Mouse (Mus musculus) liver, embryonic 14.5 days (tissue): Measurements from ENCODE around the gene 2610008E11Rik. TPM values are rescaled to one million over a fixed set of nuclear protein-coding genes. Genes with fewer than 3 reads are reported as not detected.
"Not testable (repeated sequence)": the region's sequence is repeated elsewhere in the genome, so short reads cannot be mapped to it uniquely, and the experiment has no call there.

Experiments
- ATAC-seq: fragments of 200-750 bp; cut with Nextera tagmentation; 2 replicates; pipeline ENCODE4 v1.8.0; 2017; ENCODE audit warnings: moderate number of reproducible peaks, mild to moderate bottlenecking, moderate library complexity; ENCODE audit not compliant: insufficient read depth
- DNase-seq, 3 experiments: peaks; one replicate each; pipeline ENCODE4 v3.0.0-alpha.2; 2012 to 2013; ENCODE audit warnings: low read depth in 3 of 3, low spot score in 3 of 3
- H3K27ac ChIP-seq: fragments of 300-500 bp; sonication (generic); 2 replicates; pipeline ENCODE4 v1.5.1; 2014; ENCODE audit warnings: moderate library complexity, mild to moderate bottlenecking, control low read depth, inconsistent platforms
- H3K27me3 ChIP-seq: fragments of 300-500 bp; sonication (generic); 2 replicates; pipeline ENCODE4 v1.6.1; 2014; ENCODE audit warnings: mild to moderate bottlenecking, low read length, moderate library complexity; ENCODE audit not compliant: control insufficient read depth, insufficient read depth
- H3K36me3 ChIP-seq: fragments of 300-500 bp; sonication (generic); replicated peaks from 2 replicates; pipeline ENCODE4 v1.6.1; 2014; ENCODE audit warnings: low read depth; ENCODE audit not compliant: control insufficient read depth, insufficient read depth
- H3K4me1 ChIP-seq, 2 experiments: fragments of 200-500 bp in 1 of 2; fragments of 300-500 bp in 1 of 2; sonication (generic) in 1 of 2; replicated peaks; 2 replicates each; pipeline ENCODE4 v1.6.1; 2012 to 2014; ENCODE audit warnings: antibody characterized with exemption in 1 of 2, inconsistent platforms in 1 of 2, low read length in 1 of 2; ENCODE audit not compliant: control insufficient read depth in 2 of 2, insufficient read depth in 2 of 2
- H3K4me2 ChIP-seq: fragments of 300-500 bp; sonication (generic); 2 replicates; pipeline ENCODE4 v1.6.1; 2014; ENCODE audit warnings: low read depth, mild to moderate bottlenecking, control low read depth, moderate library complexity
- H3K4me3 ChIP-seq, 2 experiments: fragments of 200-500 bp in 1 of 2; fragments of 300-500 bp in 1 of 2; sonication (generic) in 1 of 2; 2 replicates each; pipeline ENCODE4 v1.5.1; 2012 to 2014; ENCODE audit warnings: low read depth in 2 of 2, low read length in 2 of 2, mild to moderate bottlenecking in 2 of 2, control low read depth in 1 of 2, inconsistent platforms in 1 of 2, moderate library complexity in 1 of 2; ENCODE audit not compliant: insufficient read depth in 1 of 2
- H3K9ac ChIP-seq: fragments of 300-500 bp; sonication (generic); replicated peaks from 2 replicates; pipeline ENCODE4 v1.6.1; 2014; ENCODE audit warnings: mild to moderate bottlenecking, control low read depth, moderate library complexity
- H3K9me3 ChIP-seq: fragments of 300-500 bp; sonication (generic); 2 replicates; pipeline ENCODE4 v1.6.1; 2016; ENCODE audit warnings: low read length, mixed read lengths; ENCODE audit not compliant: control insufficient read depth
- CTCF ChIP-seq: IDR thresholded peaks from 2 replicates; pipeline ENCODE4 v1.5.1; 2016; ENCODE audit warnings: antibody characterized with exemption, low read depth, control low read depth
- EP300 ChIP-seq: IDR thresholded peaks from 2 replicates; pipeline ENCODE4 v1.6.1; 2016; ENCODE audit warnings: antibody characterized with exemption, low read depth
- WGBS: fragments of 180-500 bp; shearing (Covaris S2); extraction: QIAGEN DNeasy Blood & Tissue Kit; methylation state at CpG from one replicate; pipeline ENCODE4 v1.1.7; 2014; ENCODE audit not compliant: insufficient replicate concordance; 5-methylcytosine and 5-hydroxymethylcytosine counted together
- polyA plus RNA-seq, 2 experiments: library from polyadenylated mRNA; depleted of rRNA in 1 of 2; stranded (reverse) in 1 of 2; unstranded in 1 of 2; fragments of >200 nt; fragmentation: Nextera tagmentation in 1 of 2; extraction: Ambion mirVana in 1 of 2; gene quantifications; 2 replicates each; pipeline versions ENCODE4 v1.2.1 to v1.2.3; 2012 to 2014

The 2610008E11Rik gene
- polyA plus RNA-seq, 2 experiments, result 1.4 to 2.7 TPM

- WGBS, result 65% methylated on average over 2 of the region's 2 CpGs
- H3K4me3 ChIP-seq, result no peak overlapping the region
- no peak overlapping the region for H3K9ac ChIP-seq
- H3K9me3 ChIP-seq, result no peaks in the 10 kb centered on the region
- no peak for TF ChIP-seq CTCF
- TF ChIP-seq EP300, result no peak
- ATAC-seq, result no peak
- no peak for DNase-seq
- H3K27ac ChIP-seq, result no peak overlapping the region
- H3K4me1 ChIP-seq, result no peaks in the 10 kb centered on the region
- no peaks in the 10 kb centered on the region for H3K27me3 ChIP-seq
- H3K36me3 ChIP-seq, result peaks cover 6% of the 10 kb centered on the region
- no peak overlapping the region for H3K4me2 ChIP-seq
Measured at GRCm38 (mm10) chr10:79086577-79086976, 10.8 kb downstream of the 2610008E11Rik start.

GRCm38 (mm10) chr10:79057370-79057769, 40.0 kb downstream of the 2610008E11Rik start:
- WGBS, result 26% methylated on average over 3 of the region's 3 CpGs
- DNase-seq (peak; percentile 1 to 11 (median 3)), ATAC-seq (peak; percentile 69; the same call in 1 of the 2 replicates)
- H3K4me3 ChIP-seq, H3K36me3 ChIP-seq, H3K27ac ChIP-seq, H3K9me3 ChIP-seq, H3K27me3 ChIP-seq, H3K4me1 ChIP-seq, H3K4me2 ChIP-seq, H3K9ac ChIP-seq: not testable (repeated sequence)
- TF ChIP-seq EP300, result 0 out of 2 replicates have a peak, but pooled peaks have one; percentile 29

- H3K27me3 ChIP-seq, H3K4me3 ChIP-seq, H3K4me1 ChIP-seq, H3K9me3 ChIP-seq, H3K9ac ChIP-seq, H3K27ac ChIP-seq, ATAC-seq, DNase-seq, H3K36me3 ChIP-seq, H3K4me2 ChIP-seq: not testable (repeated sequence)
- 63% methylated on average over 2 of the region's 2 CpGs for WGBS
Measured at GRCm38 (mm10) chr10:79042457-79042856, 54.9 kb downstream of the 2610008E11Rik start.

GRCm38 (mm10) chr10:79028441-79028840, 69.0 kb downstream of the 2610008E11Rik start, which contains the start of gene Olfr57:
Olfr57 (plus strand) TSS chr10:79028741.
- H3K4me1 ChIP-seq, result no peaks in the 10 kb centered on the region
- no peak for ATAC-seq
- no peaks in the 10 kb centered on the region for H3K36me3 ChIP-seq
- no peaks in the 10 kb centered on the region for H3K27me3 ChIP-seq
- no peak within 1 kb of the TSS for H3K27ac ChIP-seq
- no peak within 1 kb of the TSS for H3K9ac ChIP-seq
- no peak within 1 kb of the TSS for H3K4me2 ChIP-seq
- H3K9me3 ChIP-seq, result no peaks in the 10 kb centered on the region
- TF ChIP-seq CTCF, result no peak
- no peak for TF ChIP-seq EP300
- no peak within 1 kb of the TSS for H3K4me3 ChIP-seq
- no peak for DNase-seq

Other genes starting within 250 kb of the 2610008E11Rik start
- gene Olfr1356, start 245.4 kb downstream of the 2610008E11Rik start, polyA plus RNA-seq (2012; rRNA removed), result not detected in 2 replicates
- not detected in 2 replicates for gene Olfr1356, start 245.4 kb downstream of the 2610008E11Rik start, polyA plus RNA-seq (2014; fragmentation: Nextera tagmentation; extraction: Ambion mirVana)
- not detected in 2 replicates for gene Olfr1355, start 222.1 kb downstream of the 2610008E11Rik start, polyA plus RNA-seq (2012; rRNA removed)
- not detected in 2 replicates for gene Olfr1355, start 222.1 kb downstream of the 2610008E11Rik start, polyA plus RNA-seq (2014; fragmentation: Nextera tagmentation; extraction: Ambion mirVana)
- not detected in 2 replicates for gene Olfr1354, start 184.4 kb downstream of the 2610008E11Rik start, polyA plus RNA-seq (2012; rRNA removed)
- not detected in 2 replicates for gene Olfr1354, start 184.4 kb downstream of the 2610008E11Rik start, polyA plus RNA-seq (2014; fragmentation: Nextera tagmentation; extraction: Ambion mirVana)
- not detected in 2 replicates for gene Olfr8, start 147.0 kb downstream of the 2610008E11Rik start, polyA plus RNA-seq (2012; rRNA removed)
- not detected in 2 replicates for gene Olfr8, start 147.0 kb downstream of the 2610008E11Rik start, polyA plus RNA-seq (2014; fragmentation: Nextera tagmentation; extraction: Ambion mirVana)
- not detected in 2 replicates for gene Olfr1353, start 134.3 kb downstream of the 2610008E11Rik start, polyA plus RNA-seq (2012; rRNA removed)
- gene Olfr1353, start 134.3 kb downstream of the 2610008E11Rik start, polyA plus RNA-seq (2014; fragmentation: Nextera tagmentation; extraction: Ambion mirVana), result not detected in 2 replicates
- not detected in 2 replicates for gene Olfr1352, start 116.5 kb downstream of the 2610008E11Rik start, polyA plus RNA-seq (2012; rRNA removed)
- gene Olfr1352, start 116.5 kb downstream of the 2610008E11Rik start, polyA plus RNA-seq (2014; fragmentation: Nextera tagmentation; extraction: Ambion mirVana), result not detected in 2 replicates
- not detected in 2 replicates for gene Olfr1351, start 85.1 kb downstream of the 2610008E11Rik start, polyA plus RNA-seq (2012; rRNA removed)
- gene Olfr1351, start 85.1 kb downstream of the 2610008E11Rik start, polyA plus RNA-seq (2014; fragmentation: Nextera tagmentation; extraction: Ambion mirVana), result not detected in 2 replicates
- not detected in 2 replicates for gene Olfr57, start 68.9 kb downstream of the 2610008E11Rik start, polyA plus RNA-seq (2012; rRNA removed)
- gene Olfr57, start 68.9 kb downstream of the 2610008E11Rik start, polyA plus RNA-seq (2014; fragmentation: Nextera tagmentation; extraction: Ambion mirVana), result not detected in 2 replicates
- not detected in 2 replicates for gene Vmn2r80, start 51.2 kb upstream of the 2610008E11Rik start, polyA plus RNA-seq (2012; rRNA removed)
- gene Vmn2r80, start 51.2 kb upstream of the 2610008E11Rik start, polyA plus RNA-seq (2014; fragmentation: Nextera tagmentation; extraction: Ambion mirVana), result not detected in 2 replicates
- gene Vmn2r81, start 150.1 kb upstream of the 2610008E11Rik start, polyA plus RNA-seq (2012; rRNA removed), result not detected in 2 replicates
- not detected in 2 replicates for gene Vmn2r81, start 150.1 kb upstream of the 2610008E11Rik start, polyA plus RNA-seq (2014; fragmentation: Nextera tagmentation; extraction: Ambion mirVana)